Mouse (Mus musculus): Measurements from ENCODE around the gene Epha10. TPM values are rescaled to one million over a fixed set of nuclear protein-coding genes. Genes with fewer than 3 reads are reported as not detected.

Epha10 gene
- 1 to 10 TPM; 2.9 to 4.3 (median 3.8) TPM for total RNA-seq (2022)

GRCm38 (mm10) chr4:124880599-124880998 lies at the start of gene Epha10:
Epha10 (plus strand) TSS chr4:124880899.
- DNase-seq, result no peak

- no peak for DNase-seq
Observed at GRCm38 (mm10) chr4:124832796-124833195, 47.9 kb upstream of the Epha10 start.

- no peak for DNase-seq
Observed at GRCm38 (mm10) chr4:124838035-124838700, 42.5 kb upstream of the Epha10 start.

- no peak for DNase-seq
Observed at GRCm38 (mm10) chr4:124840998-124841397, 39.7 kb upstream of the Epha10 start.

- DNase-seq, result no peak
Observed at GRCm38 (mm10) chr4:124843493-124843892, 37.2 kb upstream of the Epha10 start.

- peak; percentile 66 for DNase-seq
Observed at GRCm38 (mm10) chr4:124847573-124847972, 33.1 kb upstream of the Epha10 start.

- peak; percentile 41 for DNase-seq
Observed at GRCm38 (mm10) chr4:124849631-124850260, 31.0 kb upstream of the Epha10 start.

GRCm38 (mm10) chr4:124850261-124850913 lies 30.3 kb upstream of the Epha10 start, which contains the start of gene Yrdc:
Yrdc (plus strand) TSS chr4:124850679.
- peak; percentile 91 for DNase-seq

GRCm38 (mm10) chr4:124850933-124851658 lies 29.6 kb upstream of the Epha10 start, which contains the start of gene 1110065P20Rik:
1110065P20Rik (minus strand) TSS chr4:124851196.
- peak; percentile 81 for DNase-seq

- no peak for DNase-seq
Observed at GRCm38 (mm10) chr4:124856294-124856693, 24.4 kb upstream of the Epha10 start.

- DNase-seq, result peak; percentile 85
Observed at GRCm38 (mm10) chr4:124858370-124858769, 22.3 kb upstream of the Epha10 start.

GRCm38 (mm10) chr4:124860446-124860845 lies 20.3 kb upstream of the Epha10 start:
- DNase-seq, result peak; percentile 63

- no peak for DNase-seq
Observed at GRCm38 (mm10) chr4:124861283-124862188, 19.2 kb upstream of the Epha10 start, which contains the start of gene Maneal. Maneal (minus strand) TSS chr4:124862171.

GRCm38 (mm10) chr4:124872719-124873118 lies 8.0 kb upstream of the Epha10 start:
- no peak for DNase-seq

GRCm38 (mm10) chr4:124881341-124881908 lies 726 bp downstream of the Epha10 start:
- DNase-seq, result no peak

GRCm38 (mm10) chr4:124882151-124882729 lies 1.5 kb downstream of the Epha10 start:
- DNase-seq, result no peak

GRCm38 (mm10) chr4:124888702-124889101 lies 8.0 kb downstream of the Epha10 start:
- DNase-seq, result no peak

GRCm38 (mm10) chr4:124889935-124890334 lies 9.2 kb downstream of the Epha10 start:
- no peak for DNase-seq

GRCm38 (mm10) chr4:124890831-124891230 lies 10.1 kb downstream of the Epha10 start:
- no peak for DNase-seq

- DNase-seq, result no peak
Observed at GRCm38 (mm10) chr4:124893769-124894168, 13.1 kb downstream of the Epha10 start.

Data from adrenal gland, adult 8-10 months (tissue).